Mouse (Mus musculus) hematopoietic stem cell, adult 5-6 weeks (primary cell): ENCODE data around the gene Ppp1r8. TPM values are rescaled to one million over a fixed set of nuclear protein-coding genes. Genes with fewer than 3 reads are reported as not detected.
A peak's percentile ranks its signal among the peaks of the same experiment; 100 is the strongest.
"Not testable (repeated sequence)": the region's sequence is repeated elsewhere in the genome, so short reads cannot be mapped to it uniquely, and the experiment has no call there.

ENCODE experiments used
- ATAC-seq, 2 experiments: fragments of 125-278 bp in 1 of 2; replicated peaks in 1 of 2; 2 replicates each; pipeline ENCODE4 v1.8.0; 2016 to 2017; ENCODE audit warnings: inconsistent platforms in 2 of 2, mild to moderate bottlenecking in 2 of 2, moderate number of reproducible peaks in 2 of 2, low read depth in 1 of 2, moderate TSS enrichment in 1 of 2; ENCODE audit not compliant: low FRiP score in 2 of 2, poor library complexity in 2 of 2, severe bottlenecking in 2 of 2, insufficient read depth in 1 of 2, low TSS enrichment in 1 of 2
- total RNA-seq: library from RNA; stranded (forward); fragments of 172-1452, 232-1000 nt; gene quantifications from 2 replicates; pipeline ENCODE4 v1.2.3, GENCODE M21; 2017

The Ppp1r8 gene
- total RNA-seq, 1 experiment from 2014 or later: 76.4 TPM

DNA sequence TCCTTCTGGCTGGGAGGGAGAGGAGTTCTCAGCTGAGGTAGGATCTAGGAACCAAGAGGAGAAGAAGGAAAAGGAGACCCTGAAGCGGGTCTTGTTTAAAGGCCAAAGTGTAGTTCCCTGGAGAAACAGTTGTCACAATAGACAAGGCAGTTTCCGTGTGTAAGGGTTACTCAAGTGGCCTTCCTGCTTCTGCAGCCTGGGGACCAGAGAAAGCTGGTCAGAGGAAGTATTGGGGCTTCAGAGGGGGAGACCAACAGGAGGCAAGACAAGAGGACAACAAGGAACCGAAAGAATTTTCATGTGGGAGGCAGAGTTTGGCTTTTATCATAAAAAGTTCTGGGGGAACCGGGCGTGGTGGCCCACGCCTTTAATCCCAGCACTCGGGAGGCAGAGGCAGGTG, 26.6 kb downstream of the Ppp1r8 start:
- ATAC-seq: no peak; a peak in 1 of 4 replicates

GRCm38 (mm10) chr4:132809621-132810020, 33.3 kb downstream of the Ppp1r8 start:
- peak; percentile 54; a peak in 2 of 4 replicates for ATAC-seq

- ATAC-seq: peak; percentile 52 to 73
These were observed 35.0 kb downstream of the Ppp1r8 start for GRCm38 (mm10) chr4:132807771-132808641.

DNA sequence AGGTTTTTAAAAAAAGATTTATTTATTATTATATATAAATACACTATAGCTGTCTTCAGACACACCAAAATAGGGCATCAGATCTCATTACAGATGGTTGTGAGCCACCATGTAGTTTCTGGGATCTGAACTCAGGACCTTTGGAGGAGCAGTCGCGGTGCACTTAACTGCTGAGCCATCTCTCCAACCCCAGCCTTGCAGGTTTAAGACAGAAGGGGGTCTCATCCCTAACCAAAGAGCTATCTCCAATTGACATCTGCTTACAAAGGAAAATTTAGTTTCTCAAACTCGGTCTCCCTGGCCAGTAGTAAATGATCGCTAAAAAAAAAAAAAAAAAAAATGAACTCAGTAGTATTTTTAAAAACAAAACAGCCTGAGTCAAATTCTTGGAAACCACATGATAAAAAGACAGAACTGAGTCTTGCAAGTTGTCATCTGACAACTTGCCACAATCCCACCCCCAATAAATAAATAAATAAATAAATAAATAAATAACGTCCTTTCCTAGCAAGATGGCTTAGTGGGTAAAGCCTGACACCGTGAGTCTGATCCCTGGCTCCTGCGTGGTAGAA, 36.3 kb downstream of the Ppp1r8 start:
- no peak for ATAC-seq

DNA sequence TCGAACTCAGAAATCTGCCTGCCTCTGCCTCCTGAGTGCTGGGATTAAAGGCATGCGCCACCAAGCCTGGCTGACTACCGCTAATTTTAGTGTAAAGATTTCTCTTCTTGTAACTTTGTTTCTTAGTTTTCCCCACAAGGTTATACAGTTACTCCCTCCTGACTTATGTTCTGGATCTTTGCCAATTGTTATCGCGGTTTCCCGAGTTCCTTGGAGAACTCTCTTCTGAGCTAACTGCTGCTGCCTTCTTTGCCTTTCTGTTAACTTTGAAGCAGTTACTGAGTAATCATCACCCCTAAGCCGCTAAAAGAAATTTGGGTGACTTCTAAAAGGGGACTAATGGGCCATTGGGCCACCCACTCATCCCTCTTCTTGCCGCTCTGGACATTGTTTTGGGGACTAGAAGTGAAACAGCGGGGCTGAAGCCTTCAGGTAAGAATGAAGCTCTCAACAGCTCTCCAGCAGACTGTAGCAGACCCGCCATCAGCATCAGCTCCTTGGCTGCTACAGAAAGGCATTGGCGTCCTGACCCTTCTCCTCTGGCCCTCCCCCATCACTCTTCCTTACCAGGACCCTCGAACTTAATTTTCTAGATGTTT, 37.3 kb downstream of the Ppp1r8 start:
- ATAC-seq: no peak

DNA sequence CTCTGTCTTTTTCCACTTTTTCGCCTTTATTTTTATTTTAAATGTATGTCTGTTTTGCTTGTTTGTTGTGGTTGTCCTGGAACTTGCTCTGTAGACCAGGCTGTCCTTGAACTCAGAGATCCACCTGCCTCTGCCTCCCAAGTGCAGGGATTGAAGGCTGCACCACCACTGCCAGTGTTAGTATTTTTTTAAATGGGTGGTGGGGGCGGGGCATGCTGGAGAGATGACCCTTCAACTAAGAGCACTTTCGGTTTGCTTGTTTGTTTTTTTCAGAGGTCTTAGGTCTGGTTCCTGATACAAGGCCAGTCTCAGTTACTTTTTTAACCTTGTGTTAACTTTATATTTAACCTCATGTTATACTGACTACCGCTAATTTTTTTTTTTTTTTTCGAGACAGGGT, 37.8 kb downstream of the Ppp1r8 start:
- no peak for ATAC-seq

- ATAC-seq: peak in 1 of 2 experiments; percentile 35; a peak in 1 of 4 replicates
These were observed 38.6 kb downstream of the Ppp1r8 start for GRCm38 (mm10) chr4:132804331-132804730.

- no peak for ATAC-seq
These were observed 39.1 kb downstream of the Ppp1r8 start for GRCm38 (mm10) chr4:132803876-132804275.

GRCm38 (mm10) chr4:132803212-132803611, 39.8 kb downstream of the Ppp1r8 start:
- ATAC-seq: no peak

DNA sequence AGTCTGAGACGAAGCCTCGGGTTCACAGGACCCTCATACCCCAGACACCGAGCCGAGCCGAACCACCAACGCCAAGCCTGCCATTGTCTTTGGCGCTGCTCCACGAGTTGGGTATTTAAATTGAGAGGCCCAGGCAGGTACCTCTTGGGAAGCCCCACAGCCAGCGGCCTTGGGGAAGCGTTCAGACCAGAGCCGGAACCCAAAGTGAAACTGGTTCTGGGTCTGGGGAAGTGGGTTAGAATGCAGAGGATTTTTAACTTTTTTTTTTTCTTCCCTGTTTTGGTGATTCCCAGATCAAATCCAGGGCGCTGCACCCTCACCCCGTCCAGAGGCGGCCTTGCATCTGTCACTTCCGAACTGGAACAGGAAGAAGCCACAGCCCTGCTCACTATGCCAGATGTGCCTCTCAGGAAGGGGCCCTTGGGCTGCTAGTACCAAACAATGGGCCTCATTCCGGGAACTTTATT, 40.8 kb downstream of the Ppp1r8 start:
- ATAC-seq: peak; percentile 48 to 69; a peak in 3 of 4 replicates

DNA sequence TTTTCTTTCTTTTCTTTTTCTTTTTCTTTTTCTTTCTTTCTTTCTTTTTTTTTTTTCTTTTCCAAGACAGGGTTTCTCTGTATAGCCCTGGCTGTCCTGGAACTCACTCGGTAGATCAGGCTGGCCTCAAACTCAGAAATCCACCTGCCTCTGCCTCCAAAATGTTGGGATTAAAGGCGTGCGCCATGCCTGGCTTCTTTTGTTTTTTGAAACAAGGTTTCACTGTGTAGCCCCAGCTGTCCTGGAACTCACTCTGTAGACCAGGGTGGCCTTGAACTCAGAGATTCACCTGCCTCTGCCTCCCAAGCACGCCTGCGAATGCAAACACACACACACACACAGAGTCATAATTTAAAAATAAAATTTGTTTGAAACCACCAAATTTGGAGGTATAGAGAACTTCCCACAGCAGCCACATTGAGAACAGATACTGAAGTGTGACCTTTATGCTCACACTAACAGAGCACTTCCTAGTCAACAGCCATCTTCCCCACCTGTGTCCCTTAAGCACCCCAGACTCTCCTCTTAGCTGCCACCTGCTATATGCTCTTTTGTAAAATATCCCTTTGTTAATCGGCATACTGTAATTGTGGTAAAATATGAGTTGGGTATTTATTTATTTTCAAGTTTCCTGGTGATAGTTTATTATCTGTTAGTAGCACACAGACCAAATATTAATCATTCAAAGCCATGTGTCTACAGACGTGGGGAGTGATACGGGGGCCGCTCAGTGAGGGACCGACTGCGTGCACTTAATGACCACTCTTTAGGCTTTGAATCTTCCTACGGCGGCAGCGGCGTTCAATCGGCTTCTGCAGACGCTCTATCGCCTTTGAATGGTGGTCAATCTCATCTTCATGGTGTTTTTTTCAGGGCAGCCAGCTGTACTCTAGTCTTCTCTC, 41.5 kb downstream of the Ppp1r8 start:
- ATAC-seq: 0 out of 4 replicates have a peak, but pooled peaks of 1 of the 2 experiments have one; percentile 2

DNA sequence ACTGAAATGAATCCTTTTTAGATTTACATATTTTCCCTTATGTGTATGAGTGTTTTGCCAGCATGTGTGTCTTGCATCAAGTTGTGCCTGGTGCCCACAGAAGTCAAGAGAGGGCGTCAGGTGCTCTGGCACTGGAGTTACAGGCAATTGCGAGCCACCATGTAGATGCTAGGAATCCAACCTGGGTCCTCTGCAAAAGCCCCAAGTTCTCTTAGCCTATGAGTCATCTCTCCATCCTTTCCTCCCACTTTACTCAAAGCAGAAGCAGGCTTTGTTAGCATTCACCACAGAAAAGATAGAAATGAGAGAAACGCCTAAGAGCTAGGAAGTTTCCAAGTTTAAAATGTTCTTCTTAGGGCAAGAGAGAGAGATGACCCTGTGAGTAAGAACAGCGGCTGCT, 43.1 kb downstream of the Ppp1r8 start:
- ATAC-seq: no peak

- ATAC-seq: not testable (repeated sequence)
These were observed 44.3 kb downstream of the Ppp1r8 start for GRCm38 (mm10) chr4:132798666-132799065.

DNA sequence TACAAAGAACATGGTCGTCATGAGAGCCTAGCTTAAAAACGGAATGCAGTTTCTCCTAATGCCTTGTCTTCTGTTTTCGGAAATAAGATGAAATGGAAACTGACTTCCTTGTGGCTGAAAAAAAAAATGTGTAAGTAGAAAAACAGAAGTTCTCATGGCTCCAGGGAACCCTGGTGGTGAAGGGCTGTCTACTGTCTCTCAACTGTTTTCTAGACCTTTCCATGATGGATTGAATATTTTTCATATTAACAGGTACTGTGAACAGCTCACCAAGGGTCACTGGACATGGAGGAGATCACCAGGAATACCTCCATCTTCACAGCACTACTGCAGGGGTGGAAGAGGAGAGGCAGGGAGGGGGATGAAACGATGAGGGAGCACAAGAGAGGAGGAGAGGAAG, 44.9 kb downstream of the Ppp1r8 start:
- no peak for ATAC-seq

DNA sequence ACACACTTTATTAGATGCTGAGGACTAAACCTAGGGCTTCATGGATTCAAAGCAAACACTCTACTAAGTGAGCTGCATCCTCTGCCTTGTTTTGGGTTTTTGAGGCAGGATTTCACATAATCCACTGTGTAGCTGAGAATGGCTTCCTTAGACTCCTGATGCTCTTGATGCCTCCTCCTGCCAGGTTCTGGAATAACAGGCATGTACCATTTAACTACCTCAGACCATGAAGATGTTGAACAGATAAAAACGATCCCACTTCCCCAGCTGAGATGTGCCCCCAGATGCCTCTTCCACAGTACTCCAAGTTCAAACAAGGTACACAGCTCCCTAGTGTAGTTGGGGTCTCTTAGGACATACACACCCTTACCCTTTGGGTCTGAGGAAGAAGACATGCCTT, 45.5 kb downstream of the Ppp1r8 start:
- no peak for ATAC-seq

- peak; percentile 74 to 77 for ATAC-seq
These were observed 46.6 kb downstream of the Ppp1r8 start, which contains the start of gene Themis2 for GRCm38 (mm10) chr4:132796196-132796886. TSS of gene Themis2 (minus strand) at chr4:132796387.

GRCm38 (mm10) chr4:132795171-132795570, 47.8 kb downstream of the Ppp1r8 start:
- ATAC-seq: no peak
